Mouse (Mus musculus) layer of hippocampus, adult 8-10 months (tissue): ENCODE data around the gene Tlr7. TPM values are rescaled to one million over a fixed set of nuclear protein-coding genes. Genes with fewer than 3 reads are reported as not detected.
A peak's percentile ranks its signal among the peaks of the same experiment; 100 is the strongest.
"Not testable (repeated sequence)": the region's sequence is repeated elsewhere in the genome, so short reads cannot be mapped to it uniquely, and the experiment has no call there.

Experiments
- DNase-seq, 2 experiments: peaks; one replicate each; pipeline ENCODE4 v3.0.0; 2022; ENCODE audit warnings: low spot score in 2 of 2
- total RNA-seq, 4 experiments: library from RNA; stranded (reverse); gene quantifications; 2 replicates each; pipeline ENCODE4 v1.2.4; 2022

The Tlr7 gene
- total RNA-seq, 4 experiments from 2014 or later, result 2.7 to 14.3 (median 5.7) TPM

DNA sequence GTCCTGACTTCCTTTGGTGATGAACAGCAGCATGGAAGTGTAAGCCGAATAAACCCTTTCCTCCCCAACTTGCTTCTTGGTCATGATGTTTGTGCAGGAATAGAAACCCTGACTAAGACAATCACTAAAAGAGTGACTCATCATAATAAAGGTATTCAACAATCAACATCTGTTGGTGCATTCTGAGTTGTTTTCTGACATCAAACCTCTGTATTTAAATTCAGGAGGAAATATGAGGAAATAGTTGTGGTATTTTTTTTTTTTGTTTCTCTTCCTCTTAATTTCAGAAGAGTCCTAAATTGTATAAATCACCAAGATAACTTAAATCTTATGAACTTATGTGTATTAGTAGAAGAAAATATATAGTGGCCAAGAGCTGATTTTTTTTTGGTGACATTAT, 28.3 kb downstream of the Tlr7 start:
- DNase-seq, result not testable (repeated sequence)

DNA sequence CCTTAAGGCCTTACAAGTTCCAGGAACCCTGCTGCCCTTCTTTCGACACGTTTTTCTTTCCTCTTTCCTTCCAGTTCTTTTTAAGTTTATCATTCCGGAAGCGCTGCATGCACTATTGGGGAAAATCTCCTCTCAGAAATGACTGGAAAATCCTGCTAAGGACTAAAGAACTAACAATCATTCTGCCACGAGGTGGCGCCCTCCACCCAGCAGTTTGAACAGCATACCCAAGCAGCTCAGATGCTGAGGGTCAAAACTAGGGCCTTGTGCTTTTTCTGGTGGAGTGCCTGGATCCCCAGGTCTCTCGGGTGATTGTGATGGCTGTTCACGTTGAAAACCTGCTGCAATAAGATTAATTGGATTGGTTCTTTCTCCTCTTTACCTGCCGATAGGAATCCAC, 53.4 kb downstream of the Tlr7 start:
- peak; percentile 13 to 68 for DNase-seq

- peak in 1 of 2 experiments; percentile 1 for DNase-seq
Measured at GRCm38 (mm10) chrX:167276551-167276950, 53.8 kb downstream of the Tlr7 start.

DNA sequence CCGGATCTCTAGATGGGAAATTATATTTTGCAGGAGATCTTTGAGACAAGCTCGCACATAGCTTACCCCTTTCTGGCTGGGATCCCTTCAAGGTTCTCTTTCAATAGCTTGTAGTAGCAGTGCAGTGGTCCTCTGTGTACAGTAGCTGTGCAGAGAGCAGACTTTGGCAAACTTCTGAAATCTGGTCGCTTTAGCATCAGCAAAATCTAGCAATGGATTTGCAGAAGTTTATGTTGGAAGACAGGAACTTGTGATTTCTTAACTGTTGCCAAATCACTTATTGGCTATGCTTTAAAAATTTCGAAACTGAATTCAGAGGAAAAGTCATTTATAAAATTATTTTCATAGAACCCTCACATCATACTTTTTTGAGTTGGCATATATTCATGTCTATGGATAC, 66.3 kb downstream of the Tlr7 start, which contains the start of gene Tlr8:
Tlr8 (minus strand) TSS at position 244 of the 400 bp plus-strand sequence.
- no peak for DNase-seq

- no peak for DNase-seq
Measured at GRCm38 (mm10) chrX:167263530-167263929, 66.8 kb downstream of the Tlr7 start.

Other genes starting within 250 kb of the Tlr7 start
- gene Tmsb4x, start 121.2 kb downstream of the Tlr7 start, total RNA-seq, result 1,000 to 10,000 TPM; 1,713 to 2,363 (median 1,977) TPM
- under 1 TPM in 2 of 4 experiments, not detected in 2; 0.10 to 0.14 TPM for gene Tlr8, start 66.2 kb downstream of the Tlr7 start, total RNA-seq
- 10 to 100 TPM; 21.5 to 28.9 (median 26.6) TPM for gene Prps2, start 52.2 kb upstream of the Tlr7 start, total RNA-seq